Mouse (Mus musculus) frontal cortex, adult 2 months (tissue): ENCODE results near the gene H60b. TPM values are rescaled to one million over a fixed set of nuclear protein-coding genes. Genes with fewer than 3 reads are reported as not detected.
"Not testable (repeated sequence)": the region's sequence is repeated elsewhere in the genome, so short reads cannot be mapped to it uniquely, and the experiment has no call there.

Experiments
- DNase-seq, 2 experiments: peaks; one replicate each; pipeline ENCODE4 v3.0.0; 2022; ENCODE audit warnings: low spot score in 1 of 2; ENCODE audit errors: extremely low spot score in 1 of 2
- polyA plus RNA-seq: library from polyadenylated mRNA; depleted of rRNA; stranded (reverse); fragments of >200 nt; gene quantifications from 2 replicates; pipeline ENCODE4 v1.2.3, GENCODE M21; 2012

Gene H60b
- polyA plus RNA-seq, 1 experiment, result 0.22 TPM

- DNase-seq, result peak in 1 of 2 experiments; percentile 86
These were observed 5.6 kb downstream of the H60b start for GRCm38 (mm10) chr10:22163705-22164583.

DNA sequence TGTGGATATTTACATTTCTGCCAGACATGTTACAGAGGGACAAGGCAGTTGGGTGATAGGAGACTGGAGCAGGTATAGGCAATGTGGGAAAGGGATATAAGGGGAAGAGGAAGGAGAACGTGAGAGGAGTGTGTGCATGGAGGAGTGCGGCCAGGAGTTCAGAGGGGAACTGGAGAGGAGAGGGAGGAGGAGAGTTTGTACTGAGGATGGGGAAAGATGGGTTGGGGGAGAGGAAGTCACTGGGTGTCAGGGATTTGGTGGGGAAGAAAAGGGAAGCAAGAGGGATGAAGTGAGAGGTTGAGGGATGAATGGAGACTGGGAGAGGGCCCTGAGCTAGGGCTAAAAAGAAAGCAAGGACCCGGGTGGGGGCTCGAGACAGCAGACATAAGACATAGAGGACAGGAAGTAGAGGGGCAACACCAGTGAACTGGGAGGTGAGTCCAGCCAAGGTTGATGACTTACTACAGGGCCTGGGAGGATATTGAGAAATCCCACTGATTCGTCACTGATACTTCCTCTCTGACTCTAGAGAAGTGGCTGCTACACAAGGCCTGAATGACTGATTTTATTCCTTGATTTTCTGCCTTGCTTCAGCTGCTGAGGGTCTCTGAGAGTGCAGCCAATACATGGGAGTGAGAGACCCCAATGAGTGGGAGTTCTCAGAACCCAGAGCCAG lies 7.1 kb downstream of the H60b start:
- not testable (repeated sequence) for DNase-seq

- DNase-seq, result not testable (repeated sequence)
These were observed 7.6 kb downstream of the H60b start for GRCm38 (mm10) chr10:22166025-22166424.

DNA sequence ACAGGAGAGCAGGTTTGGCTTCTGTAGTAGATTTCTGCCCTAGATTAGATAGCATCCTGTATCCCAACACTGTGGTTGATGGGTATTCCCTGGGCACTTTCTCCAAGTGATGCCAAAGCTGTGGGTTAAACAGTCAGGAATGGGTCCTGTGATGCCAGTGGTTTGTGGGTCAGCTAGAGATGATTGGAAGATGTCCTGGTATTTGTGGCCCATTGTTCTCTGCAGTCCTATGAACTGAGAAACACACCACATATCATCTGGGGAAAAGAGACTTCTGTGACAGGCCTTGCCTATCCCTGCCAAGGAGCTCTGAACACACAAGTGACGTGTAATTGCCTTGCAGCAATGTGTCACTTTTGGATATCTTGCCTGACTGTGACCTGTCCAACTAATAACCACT lies 8.7 kb downstream of the H60b start:
- not testable (repeated sequence) for DNase-seq

- not testable (repeated sequence) for DNase-seq
These were observed 10.7 kb downstream of the H60b start for GRCm38 (mm10) chr10:22169116-22169515.

- not testable (repeated sequence) for DNase-seq
These were observed 14.3 kb downstream of the H60b start for GRCm38 (mm10) chr10:22172431-22173334.

DNA sequence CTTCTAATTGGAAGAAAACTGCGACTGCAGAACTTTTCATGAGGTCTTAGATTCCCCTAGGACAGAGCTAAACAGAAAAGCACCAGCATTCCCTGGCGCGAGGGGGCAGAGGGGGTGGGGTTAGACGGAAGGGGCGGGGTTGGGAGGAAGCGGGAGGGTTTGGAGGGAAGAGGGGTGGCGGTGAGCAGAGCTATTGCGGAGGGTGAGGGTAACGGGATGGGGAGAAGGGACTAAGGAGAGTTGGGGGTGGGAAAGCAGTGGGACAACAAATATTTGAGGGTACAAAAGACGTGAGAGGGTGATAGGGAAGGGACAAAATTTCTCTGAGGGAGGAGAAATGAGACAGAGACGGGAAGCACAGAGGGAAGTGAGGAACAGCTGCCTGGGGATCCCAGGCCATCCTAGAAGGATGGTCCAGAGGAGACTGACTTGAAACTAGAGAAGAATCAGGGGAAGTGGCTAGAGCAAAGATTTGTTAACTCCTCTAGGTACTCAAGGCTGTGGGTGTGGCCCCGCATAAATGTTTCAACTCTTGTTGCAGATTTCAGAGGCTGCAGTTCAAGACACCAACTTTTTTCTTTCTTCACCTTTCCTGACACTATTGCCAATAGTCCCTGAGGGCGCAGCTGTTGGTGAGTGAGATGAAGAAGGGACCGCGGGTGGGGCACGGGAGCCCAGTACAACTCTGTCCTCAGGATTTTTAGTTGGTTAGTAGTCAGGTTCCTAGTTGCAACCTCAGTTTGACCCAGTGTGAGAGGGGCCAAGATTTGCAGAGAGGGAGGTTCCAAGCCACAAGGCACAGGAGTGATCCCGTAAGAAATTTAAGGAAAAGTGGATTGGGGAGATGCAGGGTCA lies 15.2 kb downstream of the H60b start:
- DNase-seq, result not testable (repeated sequence)

DNA sequence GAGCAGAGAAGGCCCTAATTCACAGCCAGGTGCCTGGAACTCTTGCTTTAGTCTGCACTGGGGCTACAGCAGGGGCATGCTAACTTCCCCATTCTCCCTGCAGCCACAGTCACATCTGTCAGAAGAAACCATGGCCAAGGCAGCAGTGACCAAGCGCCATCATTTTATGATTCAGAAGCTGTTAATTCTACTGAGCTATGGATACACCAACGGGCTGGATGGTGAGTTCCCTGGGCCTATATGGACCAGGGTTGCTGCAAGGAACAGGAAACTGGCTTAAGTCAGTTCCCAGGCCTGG lies 15.8 kb downstream of the H60b start:
- not testable (repeated sequence) for DNase-seq

DNA sequence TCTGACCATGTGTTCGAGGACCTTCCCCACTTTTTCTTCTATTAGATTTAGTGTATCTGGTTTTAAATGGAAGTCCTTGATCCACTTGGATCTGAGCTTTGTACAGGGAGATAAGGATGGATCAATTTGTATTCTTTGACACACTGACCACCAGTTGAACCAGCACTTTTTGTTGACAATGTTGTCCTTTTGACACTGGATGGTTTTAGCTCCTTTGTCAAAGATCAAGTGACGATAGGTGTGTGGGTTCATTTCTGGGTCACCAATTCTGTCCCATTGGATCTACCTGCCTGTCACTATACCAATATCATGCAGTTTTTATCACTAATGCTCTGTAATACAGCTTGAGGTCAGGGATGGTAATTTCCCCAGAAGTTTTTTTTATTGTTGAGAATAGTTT lies 18.1 kb downstream of the H60b start:
- not testable (repeated sequence) for DNase-seq

- DNase-seq, result not testable (repeated sequence)
These were observed 32.6 kb downstream of the H60b start for GRCm38 (mm10) chr10:22191035-22191434.

DNA sequence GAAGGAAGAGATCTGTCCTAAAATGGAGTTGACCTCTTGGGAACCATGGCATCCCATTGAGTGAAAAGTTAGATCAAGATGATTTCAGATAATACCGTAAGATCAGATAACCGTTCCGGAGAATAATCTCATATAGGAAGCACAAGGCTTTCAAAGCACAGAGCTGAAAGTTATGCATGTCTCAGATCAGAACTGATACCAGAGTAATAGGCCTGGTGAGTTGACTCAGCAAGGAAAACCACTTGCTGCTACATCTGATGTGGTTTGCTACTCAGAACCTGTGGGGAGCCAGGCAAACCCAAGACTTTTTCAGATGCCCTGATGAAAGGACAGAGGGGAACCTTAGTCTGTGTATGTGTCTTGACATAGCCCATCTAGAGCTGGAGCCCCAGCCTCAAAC lies 43.0 kb downstream of the H60b start:
- not testable (repeated sequence) for DNase-seq

- peak in 1 of 2 experiments; percentile 5 for DNase-seq
These were observed 44.6 kb downstream of the H60b start for GRCm38 (mm10) chr10:22202784-22203583.

DNA sequence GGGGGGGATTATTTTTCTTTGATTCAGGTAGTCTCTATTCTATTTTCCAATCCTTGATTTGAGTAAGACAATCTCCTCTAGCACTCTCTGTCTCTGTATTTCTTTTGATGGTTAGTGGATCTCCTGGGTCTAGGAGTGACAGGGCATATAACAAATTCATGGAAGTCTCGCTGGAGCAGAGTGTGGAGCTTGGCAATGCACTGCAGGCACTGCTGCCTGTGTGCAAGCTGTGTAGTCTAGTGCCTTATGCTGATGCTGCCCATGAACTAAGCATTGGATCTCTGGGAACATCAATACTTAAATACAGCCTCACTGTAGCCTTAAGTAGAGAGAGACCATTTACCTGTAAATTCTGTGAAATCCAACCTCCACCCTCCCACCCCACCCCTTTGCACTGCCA lies 48.1 kb downstream of the H60b start:
- not testable (repeated sequence) for DNase-seq

DNA sequence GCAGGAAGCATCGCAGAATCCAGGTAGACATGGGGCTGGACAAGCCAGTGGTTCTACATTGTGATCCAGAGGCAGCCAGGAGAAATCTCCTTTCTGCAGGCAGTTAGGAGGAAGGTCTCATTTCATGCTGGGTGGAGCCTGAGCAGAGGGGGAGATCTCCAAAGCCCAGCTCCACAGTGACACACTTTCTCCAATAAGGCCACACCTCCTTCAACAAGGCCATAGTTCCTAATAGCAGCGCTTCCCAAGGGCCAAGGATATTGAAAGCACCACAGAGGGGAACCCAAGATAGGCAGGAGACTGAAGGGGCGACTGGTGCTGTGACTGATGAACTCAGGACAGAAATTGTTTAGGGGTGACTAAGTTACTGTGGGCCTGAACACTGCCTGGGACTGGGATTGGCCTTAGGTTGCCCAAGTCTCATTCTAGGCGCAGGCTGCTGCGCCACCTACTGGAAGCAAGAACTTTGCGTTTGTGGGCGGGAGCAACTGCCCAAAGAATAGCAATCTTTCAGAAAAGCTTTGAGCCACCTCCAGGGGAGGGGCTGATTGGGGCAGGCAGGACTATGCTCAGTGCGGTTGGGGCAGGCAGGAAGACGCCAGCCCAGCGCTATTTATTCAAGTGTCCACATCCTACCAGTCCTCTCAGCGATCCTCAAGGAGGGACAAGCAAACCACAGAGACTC lies 53.8 kb downstream of the H60b start:
- DNase-seq, result peak; percentile 5 to 58

DNA sequence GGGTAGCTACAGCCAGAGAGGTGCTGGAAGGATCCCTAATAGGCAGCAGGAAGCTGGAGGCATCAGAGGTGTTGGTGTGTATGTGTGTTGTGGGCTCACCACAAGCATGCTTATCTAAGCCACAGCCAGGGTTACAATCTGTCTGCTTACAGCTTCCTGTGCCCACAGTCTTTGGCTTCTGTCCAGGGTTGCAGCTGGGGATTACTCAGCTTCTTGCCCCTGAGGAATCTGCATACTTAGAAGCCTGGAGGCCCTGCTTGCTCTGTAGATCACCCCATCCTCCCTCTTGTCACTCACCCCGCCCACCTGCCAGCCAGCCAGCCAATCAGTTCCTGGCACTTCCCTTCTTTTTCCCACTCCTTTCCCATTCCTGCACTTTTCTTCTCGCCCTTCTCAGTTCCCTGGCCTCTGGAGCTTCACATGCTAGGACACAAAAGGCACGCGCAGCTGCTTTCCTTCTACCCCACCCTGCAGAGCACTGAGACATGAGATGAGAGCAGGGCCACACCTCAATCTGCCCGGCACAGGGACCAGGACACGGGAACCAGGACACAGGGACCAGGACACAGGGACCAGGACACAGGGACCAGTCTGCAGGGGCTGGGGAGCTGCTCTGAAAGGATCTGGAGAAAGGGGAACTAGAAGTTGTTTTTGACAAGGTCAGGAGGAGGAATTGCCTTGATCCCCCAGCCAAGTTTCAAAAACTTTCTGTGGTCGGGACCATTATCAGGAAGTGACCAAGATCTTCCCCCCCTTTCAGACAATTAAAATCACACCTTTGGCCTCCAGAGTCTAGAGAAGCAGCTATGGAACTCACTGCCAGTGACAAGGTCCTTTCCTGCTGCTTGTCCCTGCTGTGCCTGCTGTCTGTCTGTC lies 65.3 kb downstream of the H60b start:
- peak in 1 of 2 experiments; percentile 37 for DNase-seq

GRCm38 (mm10) chr10:22265060-22265459 lies 106.7 kb downstream of the H60b start:
- DNase-seq, result no peak
